Mouse (Mus musculus) skeletal muscle tissue, postnatal 0 days (tissue): Measurements from ENCODE around the gene Zc3h18. TPM values are rescaled to one million over a fixed set of nuclear protein-coding genes. Genes with fewer than 3 reads are reported as not detected.

Experiments used
- polyA plus RNA-seq: library from polyadenylated mRNA; unstranded; fragments of >200 nt; fragmentation: Nextera tagmentation; extraction: Ambion mirVana; gene quantifications from 2 replicates; pipeline ENCODE4 v1.2.1, GENCODE M21; 2015

Zc3h18 gene
- polyA plus RNA-seq: 17.3 and 20.0 TPM in 2 replicates

GRCm38 (mm10) chr8:122376365-122377231 lies at the start of gene Zc3h18:
Zc3h18 (plus strand) TSS chr8:122376609.

GRCm38 (mm10) chr8:122360696-122361416 lies 15.6 kb upstream of the Zc3h18 start, which contains the start of gene Trhr2:
Trhr2 (minus strand) TSS chr8:122360746.

GRCm38 (mm10) chr8:122421376-122422070 lies 45.1 kb downstream of the Zc3h18 start, which contains the start of gene Il17c:
Il17c (plus strand) TSS chr8:122422020.

GRCm38 (mm10) chr8:122432443-122433268 lies 56.2 kb downstream of the Zc3h18 start, which contains the start of gene Cyba:
Cyba (minus strand) TSS chr8:122432930.

GRCm38 (mm10) chr8:122443262-122444006 lies 67.0 kb downstream of the Zc3h18 start, which contains the start of gene Mvd:
Mvd (minus strand) TSS chr8:122443422.

GRCm38 (mm10) chr8:122460524-122461472 lies 84.4 kb downstream of the Zc3h18 start, which contains the start of gene Snai3:
Snai3 (minus strand) TSS chr8:122460733.

Other genes starting within 250 kb of the Zc3h18 start
- 0.55 and 0.62 TPM in 2 replicates for gene Zfpm1, start 94.5 kb upstream of the Zc3h18 start, polyA plus RNA-seq
- not detected in 2 replicates for gene Trhr2, start 15.9 kb upstream of the Zc3h18 start, polyA plus RNA-seq
- not detected in 2 replicates for gene Il17c, start 45.4 kb downstream of the Zc3h18 start, polyA plus RNA-seq
- 136 and 150 TPM in 2 replicates for gene Cyba, start 56.3 kb downstream of the Zc3h18 start, polyA plus RNA-seq
- 9.0 and 12.3 TPM in 2 replicates for gene Mvd, start 66.8 kb downstream of the Zc3h18 start, polyA plus RNA-seq
- 7.4 and 8.9 TPM in 2 replicates for gene Snai3, start 84.1 kb downstream of the Zc3h18 start, polyA plus RNA-seq
- 47.5 and 50.2 TPM in 2 replicates for gene Rnf166, start 99.5 kb downstream of the Zc3h18 start, polyA plus RNA-seq
- 19.5 and 25.7 TPM in 2 replicates for gene Ctu2, start 99.5 kb downstream of the Zc3h18 start, polyA plus RNA-seq
- 10.5 and 13.1 TPM in 2 replicates for gene Piezo1, start 174.7 kb downstream of the Zc3h18 start, polyA plus RNA-seq
- 7.2 and 9.0 TPM in 2 replicates for gene Cdt1, start 191.4 kb downstream of the Zc3h18 start, polyA plus RNA-seq
- gene Aprt, start 200.3 kb downstream of the Zc3h18 start, polyA plus RNA-seq: 60.6 and 73.1 TPM in 2 replicates
- gene Galns, start 234.9 kb downstream of the Zc3h18 start, polyA plus RNA-seq: 6.2 and 8.3 TPM in 2 replicates
- 50.7 and 61.0 TPM in 2 replicates for gene Trappc2l, start 235.0 kb downstream of the Zc3h18 start, polyA plus RNA-seq
- gene Pabpn1l, start 246.1 kb downstream of the Zc3h18 start, polyA plus RNA-seq: not detected in 2 replicates